Mouse (Mus musculus): ENCODE measurements around the gene Gpx7. TPM values are rescaled to one million over a fixed set of nuclear protein-coding genes. Genes with fewer than 3 reads are reported as not detected.
A peak's percentile ranks its signal among the peaks of the same experiment; 100 is the strongest.

Gpx7 gene
- polyA plus RNA-seq (2015; fragmentation: Nextera tagmentation; extraction: Ambion mirVana) = 51.4 and 53.6 TPM in 2 replicates

GRCm38 (mm10) chr4:108406861-108407401 is at the start of gene Gpx7:
Gene Gpx7 (minus strand): TSS chr4:108406961.
- H3K4me3 ChIP-seq (ENCODE audit: low read length) = peak within 1 kb of the TSS; percentile 61
- 8% methylated on average over 15 of the region's 15 CpGs for WGBS
- peak within 1 kb of the TSS; percentile 84 for H3K4me2 ChIP-seq (ENCODE audit: low read depth, low read length)
- H3K9me3 ChIP-seq (replicated peaks; ENCODE audit: control insufficient read depth, low read length) = 0 out of 2 replicates have a peak, but pooled peaks cover 4% of the 10 kb centered on the region
- H3K27me3 ChIP-seq (ENCODE audit: control insufficient read depth, insufficient read depth, low read length) = no peaks in the 10 kb centered on the region
- H3K27ac ChIP-seq (ENCODE audit: low read length) = peak within 1 kb of the TSS; percentile 69
- H3K9ac ChIP-seq (ENCODE audit: low read length) = peak within 1 kb of the TSS; percentile 85
- H3K36me3 ChIP-seq (ENCODE audit: control insufficient read depth, insufficient read depth) = no peaks in the 10 kb centered on the region
- ATAC-seq (replicated peaks; ENCODE audit: extremely low read depth, insufficient read depth, low FRiP score) = no peak
- peaks cover 10% of the 10 kb centered on the region for H3K4me1 ChIP-seq (ENCODE audit: control insufficient read depth, insufficient read depth, low read length)

GRCm38 (mm10) chr4:108456028-108456427 is 49.3 kb upstream of the Gpx7 start:
- no peak overlapping the region for H3K9ac ChIP-seq (ENCODE audit: low read length)
- H3K27ac ChIP-seq (ENCODE audit: low read length) = no peak overlapping the region
- peaks cover 11% of the 10 kb centered on the region for H3K4me1 ChIP-seq (ENCODE audit: control insufficient read depth, insufficient read depth, low read length)
- no peak overlapping the region for H3K4me2 ChIP-seq (ENCODE audit: low read depth, low read length)
- H3K27me3 ChIP-seq (ENCODE audit: control insufficient read depth, insufficient read depth, low read length) = no peaks in the 10 kb centered on the region
- WGBS = 63% methylated on average over 2 of the region's 2 CpGs
- no peaks in the 10 kb centered on the region for H3K36me3 ChIP-seq (ENCODE audit: control insufficient read depth, insufficient read depth)
- H3K9me3 ChIP-seq (replicated peaks; ENCODE audit: control insufficient read depth, low read length) = no peaks in the 10 kb centered on the region
- ATAC-seq (replicated peaks; ENCODE audit: extremely low read depth, insufficient read depth, low FRiP score) = no peak
- H3K4me3 ChIP-seq (ENCODE audit: low read length) = no peak overlapping the region

GRCm38 (mm10) chr4:108448091-108448490 is 41.3 kb upstream of the Gpx7 start:
- H3K9ac ChIP-seq (ENCODE audit: low read length) = no peak overlapping the region
- no peak overlapping the region for H3K4me3 ChIP-seq (ENCODE audit: low read length)
- H3K27me3 ChIP-seq (ENCODE audit: control insufficient read depth, insufficient read depth, low read length) = no peaks in the 10 kb centered on the region
- no peak overlapping the region for H3K4me2 ChIP-seq (ENCODE audit: low read depth, low read length)
- ATAC-seq (replicated peaks; ENCODE audit: extremely low read depth, insufficient read depth, low FRiP score) = no peak
- H3K36me3 ChIP-seq (ENCODE audit: control insufficient read depth, insufficient read depth) = no peaks in the 10 kb centered on the region
- no peak overlapping the region for H3K27ac ChIP-seq (ENCODE audit: low read length)
- H3K4me1 ChIP-seq (ENCODE audit: control insufficient read depth, insufficient read depth, low read length) = no peaks in the 10 kb centered on the region
- WGBS = 30% methylated on average over 7 of the region's 7 CpGs
- no peaks in the 10 kb centered on the region for H3K9me3 ChIP-seq (replicated peaks; ENCODE audit: control insufficient read depth, low read length)

GRCm38 (mm10) chr4:108438082-108438840 is 31.5 kb upstream of the Gpx7 start:
- 46% methylated on average over 6 of the region's 6 CpGs for WGBS
- Histone ChIP-seq H3K4me2 (ENCODE audit: low read depth, low read length) (peak overlapping the region; percentile 25; the same call in 1 of the 2 replicates), H3K27me3 (ENCODE audit: control insufficient read depth, insufficient read depth, low read length) (no peaks in the 10 kb centered on the region), H3K4me3 (ENCODE audit: low read length) (no peak overlapping the region), H3K36me3 (ENCODE audit: control insufficient read depth, insufficient read depth) (no peaks in the 10 kb centered on the region), H3K9me3 (replicated peaks; ENCODE audit: control insufficient read depth, low read length) (no peaks in the 10 kb centered on the region), H3K9ac (ENCODE audit: low read length) (no peak overlapping the region), H3K27ac (ENCODE audit: low read length) (peak overlapping the region; percentile 21; the same call in 1 of the 2 replicates), H3K4me1 (ENCODE audit: control insufficient read depth, insufficient read depth, low read length) (peaks cover 10% of the 10 kb centered on the region)
- no peak for ATAC-seq (replicated peaks; ENCODE audit: extremely low read depth, insufficient read depth, low FRiP score)

GRCm38 (mm10) chr4:108436225-108436624 is 29.5 kb upstream of the Gpx7 start:
- H3K36me3 ChIP-seq (ENCODE audit: control insufficient read depth, insufficient read depth) = no peaks in the 10 kb centered on the region
- H3K9me3 ChIP-seq (replicated peaks; ENCODE audit: control insufficient read depth, low read length) = no peaks in the 10 kb centered on the region
- H3K4me2 ChIP-seq (ENCODE audit: low read depth, low read length) = no peak overlapping the region
- no peak for ATAC-seq (replicated peaks; ENCODE audit: extremely low read depth, insufficient read depth, low FRiP score)
- H3K4me1 ChIP-seq (ENCODE audit: control insufficient read depth, insufficient read depth, low read length) = peaks cover 10% of the 10 kb centered on the region
- 85% methylated on average over 1 of the region's 1 CpGs for WGBS
- H3K4me3 ChIP-seq (ENCODE audit: low read length) = no peak overlapping the region
- no peaks in the 10 kb centered on the region for H3K27me3 ChIP-seq (ENCODE audit: control insufficient read depth, insufficient read depth, low read length)
- no peak overlapping the region for H3K9ac ChIP-seq (ENCODE audit: low read length)
- no peak overlapping the region for H3K27ac ChIP-seq (ENCODE audit: low read length)

- Histone ChIP-seq H3K4me2 (ENCODE audit: low read depth, low read length) (no peak overlapping the region), H3K9ac (ENCODE audit: low read length) (no peak overlapping the region), H3K36me3 (ENCODE audit: control insufficient read depth, insufficient read depth) (no peaks in the 10 kb centered on the region), H3K4me3 (ENCODE audit: low read length) (no peak overlapping the region), H3K27ac (ENCODE audit: low read length) (no peak overlapping the region), H3K9me3 (replicated peaks; ENCODE audit: control insufficient read depth, low read length) (no peaks in the 10 kb centered on the region), H3K27me3 (ENCODE audit: control insufficient read depth, insufficient read depth, low read length) (no peaks in the 10 kb centered on the region), H3K4me1 (ENCODE audit: control insufficient read depth, insufficient read depth, low read length) (peaks cover 10% of the 10 kb centered on the region)
- 69% methylated on average over 3 of the region's 3 CpGs for WGBS
- no peak for ATAC-seq (replicated peaks; ENCODE audit: extremely low read depth, insufficient read depth, low FRiP score)
Observed at GRCm38 (mm10) chr4:108435646-108436045, 28.9 kb upstream of the Gpx7 start.

- no peaks in the 10 kb centered on the region for H3K27me3 ChIP-seq (ENCODE audit: control insufficient read depth, insufficient read depth, low read length)
- WGBS = 96% methylated on average over 3 of the region's 3 CpGs
- H3K4me1 ChIP-seq (ENCODE audit: control insufficient read depth, insufficient read depth, low read length) = peaks cover 10% of the 10 kb centered on the region
- no peaks in the 10 kb centered on the region for H3K36me3 ChIP-seq (ENCODE audit: control insufficient read depth, insufficient read depth)
- no peak overlapping the region for H3K4me2 ChIP-seq (ENCODE audit: low read depth, low read length)
- no peak overlapping the region for H3K4me3 ChIP-seq (ENCODE audit: low read length)
- ATAC-seq (replicated peaks; ENCODE audit: extremely low read depth, insufficient read depth, low FRiP score) = no peak
- no peak overlapping the region for H3K27ac ChIP-seq (ENCODE audit: low read length)
- H3K9me3 ChIP-seq (replicated peaks; ENCODE audit: control insufficient read depth, low read length) = no peaks in the 10 kb centered on the region
- no peak overlapping the region for H3K9ac ChIP-seq (ENCODE audit: low read length)
Observed at GRCm38 (mm10) chr4:108434781-108435180, 28.0 kb upstream of the Gpx7 start.

- 74% methylated on average over 4 of the region's 4 CpGs for WGBS
- no peak overlapping the region for H3K9ac ChIP-seq (ENCODE audit: low read length)
- H3K4me3 ChIP-seq (ENCODE audit: low read length) = no peak overlapping the region
- H3K27ac ChIP-seq (ENCODE audit: low read length) = no peak overlapping the region
- ATAC-seq (replicated peaks; ENCODE audit: extremely low read depth, insufficient read depth, low FRiP score) = no peak
- no peaks in the 10 kb centered on the region for H3K9me3 ChIP-seq (replicated peaks; ENCODE audit: control insufficient read depth, low read length)
- H3K36me3 ChIP-seq (ENCODE audit: control insufficient read depth, insufficient read depth) = no peaks in the 10 kb centered on the region
- H3K4me1 ChIP-seq (ENCODE audit: control insufficient read depth, insufficient read depth, low read length) = peaks cover 10% of the 10 kb centered on the region
- no peak overlapping the region for H3K4me2 ChIP-seq (ENCODE audit: low read depth, low read length)
- no peaks in the 10 kb centered on the region for H3K27me3 ChIP-seq (ENCODE audit: control insufficient read depth, insufficient read depth, low read length)
Observed at GRCm38 (mm10) chr4:108434221-108434620, 27.5 kb upstream of the Gpx7 start.

- ATAC-seq (replicated peaks; ENCODE audit: extremely low read depth, insufficient read depth, low FRiP score) = no peak
- Histone ChIP-seq H3K9me3 (replicated peaks; ENCODE audit: control insufficient read depth, low read length) (no peaks in the 10 kb centered on the region), H3K4me3 (ENCODE audit: low read length) (no peak overlapping the region), H3K27ac (ENCODE audit: low read length) (no peak overlapping the region), H3K9ac (ENCODE audit: low read length) (no peak overlapping the region), H3K4me2 (ENCODE audit: low read depth, low read length) (no peak overlapping the region), H3K4me1 (ENCODE audit: control insufficient read depth, insufficient read depth, low read length) (peaks cover 7% of the 10 kb centered on the region), H3K36me3 (ENCODE audit: control insufficient read depth, insufficient read depth) (no peaks in the 10 kb centered on the region), H3K27me3 (ENCODE audit: control insufficient read depth, insufficient read depth, low read length) (no peaks in the 10 kb centered on the region)
- 40% methylated on average over 6 of the region's 6 CpGs for WGBS
Observed at GRCm38 (mm10) chr4:108433341-108433740, 26.6 kb upstream of the Gpx7 start.

Measured in heart, embryonic 16.5 days (tissue).